Mouse (Mus musculus) embryonic facial prominence, embryonic 11.5 days (tissue): Measurements from ENCODE around the gene Krt24. TPM values are rescaled to one million over a fixed set of nuclear protein-coding genes. Genes with fewer than 3 reads are reported as not detected.

Experiments used
- ATAC-seq: fragments of 200-750 bp; cut with Nextera tagmentation; replicated peaks from 2 replicates; pipeline ENCODE4 v1.8.0; 2017; ENCODE audit warnings: low read depth; ENCODE audit not compliant: insufficient number of reproducible peaks, low FRiP score, low TSS enrichment
- DNase-seq: peaks from one replicate; pipeline ENCODE4 v3.0.0-alpha.2; 2015; ENCODE audit warnings: low spot score
- H3K27ac ChIP-seq: fragments of 300-500 bp; sonication (generic); replicated peaks from 2 replicates; pipeline ENCODE4 v1.5.1; 2014; ENCODE audit warnings: mild to moderate bottlenecking, low read depth, low read length, control low read depth
- H3K27me3 ChIP-seq: fragments of 300-500 bp; sonication (generic); 2 replicates; pipeline ENCODE4 v1.6.1; 2014; ENCODE audit warnings: mild to moderate bottlenecking, low read length, moderate library complexity, mixed read lengths; ENCODE audit not compliant: control insufficient read depth, insufficient read depth
- H3K36me3 ChIP-seq: fragments of 300-500 bp; sonication (generic); replicated peaks from 2 replicates; pipeline ENCODE4 v1.6.1; 2014; ENCODE audit warnings: low read depth, mild to moderate bottlenecking, low read length, moderate library complexity, mixed read lengths; ENCODE audit not compliant: control insufficient read depth, insufficient read depth
- H3K4me1 ChIP-seq: fragments of 300-500 bp; sonication (generic); 2 replicates; pipeline ENCODE4 v1.6.1; 2014; ENCODE audit warnings: low read length, mixed read lengths; ENCODE audit not compliant: control insufficient read depth, insufficient read depth
- H3K4me2 ChIP-seq: fragments of 300-500 bp; sonication (generic); 2 replicates; pipeline ENCODE4 v1.6.1; 2014; ENCODE audit warnings: low read depth, mild to moderate bottlenecking, control low read depth, low read length, moderate library complexity
- H3K4me3 ChIP-seq: fragments of 300-500 bp; sonication (generic); 2 replicates; pipeline ENCODE4 v1.5.1; 2014; ENCODE audit warnings: low read depth, low read length, control low read depth
- H3K9ac ChIP-seq: fragments of 300-500 bp; sonication (generic); replicated peaks from 2 replicates; pipeline ENCODE4 v1.6.1; 2014; ENCODE audit warnings: mild to moderate bottlenecking, control low read depth, low read length
- H3K9me3 ChIP-seq: fragments of 300-500 bp; sonication (generic); replicated peaks from 2 replicates; pipeline ENCODE4 v1.6.1; 2016; ENCODE audit warnings: mild to moderate bottlenecking, low read length, inconsistent platforms, mixed read lengths; ENCODE audit not compliant: control insufficient read depth
- WGBS: fragments of 180-500 bp; shearing (Covaris S2); extraction: QIAGEN DNeasy Blood & Tissue Kit; methylation state at CpG from one replicate; pipeline ENCODE4 v1.1.7; 2014; 5-methylcytosine and 5-hydroxymethylcytosine counted together
- polyA plus RNA-seq: library from polyadenylated mRNA; unstranded; fragments of >200 nt; fragmentation: Nextera tagmentation; extraction: Ambion mirVana; gene quantifications from 2 replicates; pipeline ENCODE4 v1.2.1, GENCODE M21; 2014

Krt24 gene
- polyA plus RNA-seq, 1 experiment from 2014 or later = 0.11 TPM

DNA sequence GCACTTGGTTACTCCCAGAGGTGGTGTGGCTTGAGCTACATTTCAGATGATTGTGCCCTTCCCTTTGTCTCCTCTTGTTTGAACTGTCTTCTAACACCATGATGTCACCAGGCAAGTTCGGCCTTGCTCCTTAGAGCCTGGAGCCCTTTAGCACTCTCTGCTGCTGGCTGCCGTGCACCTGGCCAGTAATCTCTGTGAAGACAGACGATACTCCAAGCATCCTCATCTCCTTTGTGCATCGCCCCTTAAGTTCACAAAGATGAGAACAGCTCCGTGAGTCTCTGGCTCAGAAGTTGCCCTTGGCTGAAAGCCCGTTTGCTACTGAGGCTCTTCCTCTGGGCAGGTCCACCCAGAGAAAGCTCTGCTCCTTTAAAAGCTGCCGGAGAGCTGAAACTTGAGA, 8.3 kb downstream of the Krt24 start:
- Histone ChIP-seq H3K4me2 (no peak overlapping the region), H3K9me3 (no peaks in the 10 kb centered on the region), H3K9ac (no peak overlapping the region), H3K4me1 (no peaks in the 10 kb centered on the region), H3K27ac (no peak overlapping the region), H3K27me3 (no peaks in the 10 kb centered on the region), H3K36me3 (no peaks in the 10 kb centered on the region), H3K4me3 (no peak overlapping the region)
- 53% methylated on average over 7 of the region's 7 CpGs for WGBS
- DNase-seq (peak; percentile 22), ATAC-seq (no peak)

DNA sequence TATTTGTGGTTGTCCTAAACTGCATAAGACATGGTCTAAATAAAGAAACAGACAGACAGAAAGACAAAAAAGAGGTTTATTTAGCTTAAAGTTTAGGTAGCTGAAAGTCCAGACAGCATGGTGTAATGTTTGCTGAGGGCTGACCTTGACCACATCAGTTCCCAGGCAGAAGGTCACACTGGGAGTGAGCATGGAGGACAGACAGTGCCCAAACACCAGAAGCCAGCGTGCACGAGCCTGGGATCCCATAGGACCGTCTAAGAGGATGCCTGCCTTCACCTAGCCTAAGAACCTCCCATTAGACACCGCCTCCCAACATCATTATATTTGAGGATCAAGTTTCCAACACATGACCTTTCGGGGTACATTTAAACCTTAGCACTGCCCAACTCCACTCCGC, 9.4 kb downstream of the Krt24 start:
- ATAC-seq = no peak
- H3K36me3 ChIP-seq = no peaks in the 10 kb centered on the region
- no peak overlapping the region for H3K9ac ChIP-seq
- no peaks in the 10 kb centered on the region for H3K4me1 ChIP-seq
- WGBS = 65% methylated on average over 6 of the region's 6 CpGs
- no peaks in the 10 kb centered on the region for H3K27me3 ChIP-seq
- no peak overlapping the region for H3K4me2 ChIP-seq
- no peaks in the 10 kb centered on the region for H3K9me3 ChIP-seq
- H3K4me3 ChIP-seq = no peak overlapping the region
- no peak for DNase-seq
- H3K27ac ChIP-seq = no peak overlapping the region

- DNase-seq (no peak), ATAC-seq (no peak)
- 76% methylated on average over 4 of the region's 4 CpGs for WGBS
- no peaks in the 10 kb centered on the region for H3K27me3 ChIP-seq
- H3K9ac ChIP-seq = no peak overlapping the region
- H3K36me3 ChIP-seq = no peaks in the 10 kb centered on the region
- no peak overlapping the region for H3K27ac ChIP-seq
- H3K4me1 ChIP-seq = no peaks in the 10 kb centered on the region
- no peaks in the 10 kb centered on the region for H3K9me3 ChIP-seq
- no peak overlapping the region for H3K4me2 ChIP-seq
- no peak overlapping the region for H3K4me3 ChIP-seq
Observed at GRCm38 (mm10) chr11:99272721-99273120, 12.3 kb downstream of the Krt24 start.

- Histone ChIP-seq H3K27ac (no peak overlapping the region), H3K36me3 (no peaks in the 10 kb centered on the region), H3K4me2 (no peak overlapping the region), H3K9ac (no peak overlapping the region), H3K9me3 (no peaks in the 10 kb centered on the region), H3K4me1 (no peaks in the 10 kb centered on the region), H3K27me3 (no peaks in the 10 kb centered on the region), H3K4me3 (no peak overlapping the region)
- WGBS = 80% methylated on average over 7 of the region's 7 CpGs
- ATAC-seq (no peak), DNase-seq (no peak)
Observed at GRCm38 (mm10) chr11:99269192-99269591, 15.9 kb downstream of the Krt24 start.

GRCm38 (mm10) chr11:99265796-99266195, 19.3 kb downstream of the Krt24 start:
- no peaks in the 10 kb centered on the region for H3K27me3 ChIP-seq
- WGBS = 51% methylated on average over 9 of the region's 9 CpGs
- DNase-seq (no peak), ATAC-seq (no peak)
- no peak overlapping the region for H3K9ac ChIP-seq
- no peaks in the 10 kb centered on the region for H3K36me3 ChIP-seq
- no peak overlapping the region for H3K4me2 ChIP-seq
- no peaks in the 10 kb centered on the region for H3K4me1 ChIP-seq
- H3K4me3 ChIP-seq = no peak overlapping the region
- no peak overlapping the region for H3K27ac ChIP-seq
- no peaks in the 10 kb centered on the region for H3K9me3 ChIP-seq

DNA sequence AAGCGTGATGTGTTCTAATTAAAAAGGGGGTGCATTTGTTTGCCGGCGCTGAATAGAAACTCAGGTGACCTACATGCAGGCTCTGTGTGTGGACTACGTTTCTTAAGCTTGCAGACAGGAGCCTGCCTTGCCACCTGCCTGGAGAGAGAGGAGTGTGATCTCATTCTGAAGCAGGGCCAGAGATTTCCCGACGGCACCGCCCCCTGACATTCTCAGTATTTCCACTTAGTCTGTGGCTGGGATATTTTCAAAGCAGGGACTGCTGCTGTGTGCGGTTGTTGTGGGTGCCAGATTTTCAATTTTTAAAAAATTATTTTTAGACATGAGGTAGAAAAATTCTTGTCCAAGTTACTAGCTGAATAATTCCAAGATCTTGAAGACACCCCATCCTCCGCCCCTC, 19.8 kb downstream of the Krt24 start:
- no peaks in the 10 kb centered on the region for H3K36me3 ChIP-seq
- H3K4me2 ChIP-seq = no peak overlapping the region
- DNase-seq (no peak), ATAC-seq (no peak)
- no peak overlapping the region for H3K9ac ChIP-seq
- H3K4me3 ChIP-seq = no peak overlapping the region
- no peaks in the 10 kb centered on the region for H3K9me3 ChIP-seq
- 73% methylated on average over 9 of the region's 9 CpGs for WGBS
- no peak overlapping the region for H3K27ac ChIP-seq
- no peaks in the 10 kb centered on the region for H3K4me1 ChIP-seq
- no peaks in the 10 kb centered on the region for H3K27me3 ChIP-seq

GRCm38 (mm10) chr11:99256213-99256612, 28.8 kb downstream of the Krt24 start:
- WGBS = 76% methylated on average over 4 of the region's 4 CpGs
- ATAC-seq = no peak

GRCm38 (mm10) chr11:99255316-99255715, 29.7 kb downstream of the Krt24 start:
- H3K4me3 ChIP-seq = no peak overlapping the region
- H3K27me3 ChIP-seq = no peaks in the 10 kb centered on the region
- ATAC-seq (no peak), DNase-seq (no peak)
- 98% methylated on average over 8 of the region's 8 CpGs for WGBS
- no peak overlapping the region for H3K27ac ChIP-seq
- H3K9ac ChIP-seq = no peak overlapping the region
- H3K9me3 ChIP-seq = no peaks in the 10 kb centered on the region
- H3K4me1 ChIP-seq = no peaks in the 10 kb centered on the region
- H3K4me2 ChIP-seq = no peak overlapping the region
- no peaks in the 10 kb centered on the region for H3K36me3 ChIP-seq

More at GRCm38 (mm10) chr11:99256213-99256612, 28.8 kb downstream of the Krt24 start:
- H3K9me3 ChIP-seq = no peaks in the 10 kb centered on the region
- no peak overlapping the region for H3K4me3 ChIP-seq
- DNase-seq = no peak
- no peaks in the 10 kb centered on the region for H3K36me3 ChIP-seq
- no peak overlapping the region for H3K9ac ChIP-seq
- H3K4me1 ChIP-seq = no peaks in the 10 kb centered on the region
- H3K27me3 ChIP-seq = no peaks in the 10 kb centered on the region
- H3K27ac ChIP-seq = no peak overlapping the region
- H3K4me2 ChIP-seq = no peak overlapping the region
